Mouse (Mus musculus) small intestine, adult 2 months (tissue): ENCODE results near the gene Aprt.

Experiments
- CTCF ChIP-seq: fragments of 200-500 bp; IDR thresholded peaks from 2 replicates; pipeline ENCODE4 v1.5.1; 2012; ENCODE audit warnings: low read depth, mild to moderate bottlenecking, control low read depth, inconsistent platforms, low read length, moderate library complexity, mixed read lengths; ENCODE audit not compliant: insufficient replicate concordance, insufficient read length; ENCODE audit errors: extremely low read depth
- POLR2A ChIP-seq: fragments of 200-500 bp; IDR thresholded peaks from 2 replicates; pipeline ENCODE4 v1.6.1; 2012; ENCODE audit warnings: low read depth, mild to moderate bottlenecking, control low read depth, inconsistent platforms, low read length, moderate library complexity

DNA sequence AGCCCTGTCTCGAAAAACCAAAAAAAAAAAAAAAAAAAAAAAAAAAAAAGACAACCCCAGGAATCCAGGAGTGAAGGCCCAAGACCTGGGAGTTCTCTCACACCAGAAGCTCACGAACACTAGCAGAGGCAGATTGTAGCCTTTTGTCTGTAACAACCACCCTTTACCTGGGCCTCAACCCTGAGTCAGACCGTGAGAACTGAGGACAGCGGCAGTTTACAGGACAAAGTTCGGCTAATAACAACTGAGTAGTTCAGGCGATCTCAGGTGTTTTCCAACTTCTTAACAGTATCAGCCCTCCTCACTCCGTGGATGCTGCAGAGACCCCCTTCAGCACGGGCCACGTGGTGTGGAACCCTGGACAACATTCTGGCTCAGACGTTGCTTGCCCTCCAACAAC lies 10.0 kb upstream of the Aprt start:
- no peak for TF ChIP-seq CTCF
- TF ChIP-seq POLR2A: no peak
